Comparison of ENCODE assay signal across 12 mouse cellular contexts in genomic region chr5:38002573-38002972, GRCm38 (mm10).
"Had no signal": no experiment of that assay in that cellular context is flagged by ENCODE, and none has a peak within 500 bp of the region (broad histone marks: within the 10 kb centered on the region; RNA-seq: fewer than 3 reads in every experiment).

No protein-coding gene starts in this region.

- H3K27ac ChIP-seq: kidney, postnatal 0 days; liver, embryonic 13.5 days; midbrain, embryonic 12.5 days; midbrain, embryonic 15.5 days had no signal

- H3K4me1 ChIP-seq: liver, embryonic 13.5 days had no signal

- H3K4me3 ChIP-seq: liver, embryonic 13.5 days; midbrain, embryonic 12.5 days; midbrain, embryonic 15.5 days had no signal

- ATAC-seq: intestine, embryonic 16.5 days; midbrain, embryonic 15.5 days had no signal

- H3K9ac ChIP-seq: liver, embryonic 13.5 days; midbrain, embryonic 12.5 days; midbrain, embryonic 15.5 days had no signal

- H3K4me2 ChIP-seq: liver, embryonic 13.5 days; midbrain, embryonic 12.5 days; midbrain, embryonic 15.5 days had no signal

- H3K9me3 ChIP-seq: liver, embryonic 13.5 days; midbrain, embryonic 12.5 days; midbrain, embryonic 15.5 days had no signal

- H3K36me3 ChIP-seq: liver, embryonic 13.5 days; midbrain, embryonic 12.5 days; midbrain, embryonic 15.5 days had no signal

- DNase-seq: kidney, adult 18-20 months; kidney, postnatal 25 days; liver, embryonic 13.5 days; lung, adult 2 months; lung, postnatal 14 days; lung, postnatal 4 days; thymus, adult 18-20 months; thymus, postnatal 36 days had no signal

- H3K27me3 ChIP-seq: liver, embryonic 13.5 days; midbrain, embryonic 15.5 days had no signal
